Mouse (Mus musculus) cortical plate, adult 2 months (tissue): ENCODE results near the gene Nampt. TPM values are rescaled to one million over a fixed set of nuclear protein-coding genes. Genes with fewer than 3 reads are reported as not detected.

Experiments used
- H3K27ac ChIP-seq: fragments of 200-500 bp; 2 replicates; pipeline ENCODE4 v1.5.1; 2012; ENCODE audit warnings: low read length, control low read depth, inconsistent platforms; ENCODE audit not compliant: insufficient read depth
- H3K4me1 ChIP-seq: fragments of 200-500 bp; 2 replicates; pipeline ENCODE4 v1.6.1; 2011; ENCODE audit warnings: low read length; ENCODE audit not compliant: control insufficient read depth, insufficient read depth
- H3K4me3 ChIP-seq: fragments of 200-500 bp; 2 replicates; pipeline ENCODE4 v1.5.1; 2011; ENCODE audit warnings: mild to moderate bottlenecking, low read length, control low read depth; ENCODE audit not compliant: insufficient read depth
- CTCF ChIP-seq: fragments of 200-500 bp; IDR thresholded peaks from 2 replicates; pipeline ENCODE4 v1.5.1; 2011; ENCODE audit warnings: mild to moderate bottlenecking, control low read depth, low read length; ENCODE audit not compliant: insufficient read depth; ENCODE audit errors: extremely low read depth
- POLR2A ChIP-seq: fragments of 200-500 bp; IDR thresholded peaks from 2 replicates; pipeline ENCODE4 v1.6.1; 2011; ENCODE audit warnings: mild to moderate bottlenecking, low read length, control low read depth; ENCODE audit not compliant: insufficient read depth; ENCODE audit errors: extremely low read depth
- polyA plus RNA-seq: library from polyadenylated mRNA; depleted of rRNA; stranded (reverse); fragments of >200 nt; gene quantifications from 2 replicates; pipeline ENCODE4 v1.2.3, GENCODE M21; 2012

Gene Nampt
- polyA plus RNA-seq, 1 experiment = 26.4 TPM

- peak overlapping the region; percentile 63 for H3K27ac ChIP-seq
- no peak for TF ChIP-seq POLR2A
- TF ChIP-seq CTCF = no peak
- H3K4me3 ChIP-seq = peak overlapping the region; percentile 59
- H3K4me1 ChIP-seq = peaks cover 1% of the 10 kb centered on the region; the same call in 1 of the 2 replicates
These were observed 1.6 kb downstream of the Nampt start for GRCm38 (mm10) chr12:32820688-32821503.

GRCm38 (mm10) chr12:32821504-32822011 lies 2.2 kb downstream of the Nampt start:
- Histone ChIP-seq H3K4me3 (peak overlapping the region; percentile 59; the same call in 1 of the 2 replicates), H3K4me1 (peaks cover 1% of the 10 kb centered on the region; the same call in 1 of the 2 replicates), H3K27ac (no peak overlapping the region)
- TF ChIP-seq CTCF (no peak), POLR2A (no peak)

GRCm38 (mm10) chr12:32822066-32822465 lies 2.7 kb downstream of the Nampt start:
- Histone ChIP-seq H3K27ac (no peak overlapping the region), H3K4me3 (no peak overlapping the region), H3K4me1 (peaks cover 1% of the 10 kb centered on the region; the same call in 1 of the 2 replicates)
- TF ChIP-seq CTCF = no peak
- TF ChIP-seq POLR2A = no peak

GRCm38 (mm10) chr12:32824586-32824985 lies 5.2 kb downstream of the Nampt start:
- H3K4me1 ChIP-seq = peaks cover 3% of the 10 kb centered on the region; the same call in 1 of the 2 replicates
- TF ChIP-seq CTCF (no peak), POLR2A (no peak)
- H3K4me3 ChIP-seq = no peak overlapping the region
- no peak overlapping the region for H3K27ac ChIP-seq

- Histone ChIP-seq H3K4me3 (no peak overlapping the region), H3K4me1 (peaks cover 2% of the 10 kb centered on the region; the same call in 1 of the 2 replicates), H3K27ac (no peak overlapping the region)
- TF ChIP-seq POLR2A (no peak), CTCF (peak; percentile 58)
These were observed 7.6 kb downstream of the Nampt start for GRCm38 (mm10) chr12:32826971-32827370.

GRCm38 (mm10) chr12:32828137-32828760 lies 8.9 kb downstream of the Nampt start:
- TF ChIP-seq POLR2A (no peak), CTCF (no peak)
- Histone ChIP-seq H3K27ac (no peak overlapping the region), H3K4me3 (0 out of 2 replicates have a peak overlapping the region, but pooled peaks have one; percentile 4), H3K4me1 (peaks cover 2% of the 10 kb centered on the region; the same call in 1 of the 2 replicates)

GRCm38 (mm10) chr12:32829321-32830090 lies 10.2 kb downstream of the Nampt start:
- no peak for TF ChIP-seq POLR2A
- no peak for TF ChIP-seq CTCF
- H3K4me3 ChIP-seq = no peak overlapping the region
- peaks cover 2% of the 10 kb centered on the region; the same call in 1 of the 2 replicates for H3K4me1 ChIP-seq
- no peak overlapping the region for H3K27ac ChIP-seq

- peaks cover 2% of the 10 kb centered on the region; the same call in 1 of the 2 replicates for H3K4me1 ChIP-seq
- H3K4me3 ChIP-seq = no peak overlapping the region
- H3K27ac ChIP-seq = no peak overlapping the region
- no peak for TF ChIP-seq POLR2A
- TF ChIP-seq CTCF = no peak
These were observed 12.7 kb downstream of the Nampt start for GRCm38 (mm10) chr12:32832076-32832475.

- TF ChIP-seq POLR2A (no peak), CTCF (no peak)
- no peak overlapping the region for H3K4me3 ChIP-seq
- H3K27ac ChIP-seq = no peak overlapping the region
- H3K4me1 ChIP-seq = peaks cover 3% of the 10 kb centered on the region
These were observed 15.4 kb downstream of the Nampt start for GRCm38 (mm10) chr12:32834781-32835180.
